Mouse (Mus musculus): ENCODE data around the gene Arid4b.

Arid4b gene

GRCm38 (mm10) chr13:14062209-14063012 is 621 bp upstream of the Arid4b start:
- no peak for DNase-seq

GRCm38 (mm10) chr13:14063942-14064271 is 875 bp downstream of the Arid4b start:
- no peak for DNase-seq

- peak; percentile 35 for DNase-seq
Measured at GRCm38 (mm10) chr13:14064341-14065027, 1.5 kb downstream of the Arid4b start.

GRCm38 (mm10) chr13:14065028-14065380 is 2.0 kb downstream of the Arid4b start:
- DNase-seq: no peak

- DNase-seq: no peak
Measured at GRCm38 (mm10) chr13:14065701-14066100, 2.7 kb downstream of the Arid4b start.

GRCm38 (mm10) chr13:14068035-14068434 is 5.0 kb downstream of the Arid4b start:
- no peak for DNase-seq

GRCm38 (mm10) chr13:14069291-14069690 is 6.3 kb downstream of the Arid4b start:
- DNase-seq: no peak

GRCm38 (mm10) chr13:14074371-14074770 is 11.3 kb downstream of the Arid4b start:
- no peak for DNase-seq

- DNase-seq: no peak
Measured at GRCm38 (mm10) chr13:14075326-14075725, 12.3 kb downstream of the Arid4b start.

- DNase-seq: no peak
Measured at GRCm38 (mm10) chr13:14088669-14089068, 25.6 kb downstream of the Arid4b start.

- no peak for DNase-seq
Measured at GRCm38 (mm10) chr13:14103026-14103425, 40.0 kb downstream of the Arid4b start.

- DNase-seq: peak; percentile 6
Measured at GRCm38 (mm10) chr13:14110154-14110873, 47.3 kb downstream of the Arid4b start.

- no peak for DNase-seq
Measured at GRCm38 (mm10) chr13:14111146-14111545, 48.1 kb downstream of the Arid4b start.

- no peak for DNase-seq
Measured at GRCm38 (mm10) chr13:14113746-14114528, 50.9 kb downstream of the Arid4b start.

GRCm38 (mm10) chr13:14115805-14116204 is 52.8 kb downstream of the Arid4b start:
- DNase-seq: no peak

GRCm38 (mm10) chr13:14131651-14132050 is 68.6 kb downstream of the Arid4b start:
- DNase-seq: no peak

GRCm38 (mm10) chr13:14142294-14142966 is 79.4 kb downstream of the Arid4b start:
- DNase-seq: no peak

GRCm38 (mm10) chr13:14177989-14178388 is 115.0 kb downstream of the Arid4b start:
- no peak for DNase-seq

GRCm38 (mm10) chr13:14179669-14180068 is 116.6 kb downstream of the Arid4b start:
- DNase-seq: no peak

GRCm38 (mm10) chr13:14245946-14246345 is 182.9 kb downstream of the Arid4b start:
- DNase-seq: no peak
